Mouse (Mus musculus): ENCODE data around the gene Dapk3.

DNA sequence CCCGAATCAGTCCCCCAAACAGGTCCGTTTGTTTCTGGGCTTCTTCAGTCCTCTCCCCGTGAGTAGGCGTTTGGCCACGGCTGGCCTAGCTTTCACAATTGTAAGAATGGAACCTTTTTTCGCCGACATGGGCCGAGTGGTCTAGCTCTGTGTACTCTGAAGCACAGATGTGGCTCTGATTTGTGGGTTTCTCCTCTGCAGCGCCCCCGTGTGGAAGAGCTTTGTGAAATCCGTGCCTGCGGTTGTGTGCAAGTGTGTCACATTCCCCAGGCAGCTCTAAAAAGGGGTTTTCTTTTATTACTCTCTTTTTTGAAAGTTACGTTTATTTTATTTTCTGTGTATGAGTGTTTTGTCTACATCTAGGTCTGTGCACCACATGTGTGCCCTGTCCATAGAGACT is 58.1 kb downstream of the Dapk3 start:
- peak; percentile 74 for TF ChIP-seq CTCF (IDR thresholded peaks at IDR 0.05)
- no peak for TF ChIP-seq EP300 (IDR thresholded peaks at IDR 0.05)

Data from lung, postnatal 0 days (tissue).